Mouse (Mus musculus) liver, embryonic 11.5 days (tissue): Measurements from ENCODE around the gene Chd2. TPM values are rescaled to one million over a fixed set of nuclear protein-coding genes. Genes with fewer than 3 reads are reported as not detected.
A peak's percentile ranks its signal among the peaks of the same experiment; 100 is the strongest.
"Not testable (repeated sequence)": the region's sequence is repeated elsewhere in the genome, so short reads cannot be mapped to it uniquely, and the experiment has no call there.

ENCODE experiments used
- ATAC-seq: fragments of 200-750 bp; cut with Nextera tagmentation; replicated peaks from 2 replicates; pipeline ENCODE4 v1.8.0; 2017; ENCODE audit warnings: moderate number of reproducible peaks, mild to moderate bottlenecking, moderate TSS enrichment, moderate library complexity; ENCODE audit not compliant: low FRiP score
- DNase-seq: peaks from one replicate; pipeline ENCODE4 v3.0.0-alpha.2; 2017; ENCODE audit warnings: low spot score
- H3K27ac ChIP-seq: fragments of 300-500 bp; sonication (generic); 2 replicates; pipeline ENCODE4 v1.5.1; 2014; ENCODE audit warnings: mild to moderate bottlenecking, low read depth, low read length, control low read depth
- H3K27me3 ChIP-seq: fragments of 300-500 bp; sonication (generic); replicated peaks from 2 replicates; pipeline ENCODE4 v1.6.1; 2014; ENCODE audit warnings: low read length, mixed read lengths; ENCODE audit not compliant: control insufficient read depth, insufficient read depth
- H3K36me3 ChIP-seq: fragments of 300-500 bp; sonication (generic); 2 replicates; pipeline ENCODE4 v1.6.1; 2014; ENCODE audit warnings: mild to moderate bottlenecking, low read length, moderate library complexity, mixed read lengths; ENCODE audit not compliant: control insufficient read depth, insufficient read depth
- H3K4me1 ChIP-seq: fragments of 300-500 bp; sonication (generic); replicated peaks from 2 replicates; pipeline ENCODE4 v1.6.1; 2014; ENCODE audit warnings: low read length, mixed read lengths; ENCODE audit not compliant: control insufficient read depth, insufficient read depth
- H3K4me2 ChIP-seq: fragments of 300-500 bp; sonication (generic); 2 replicates; pipeline ENCODE4 v1.6.1; 2014; ENCODE audit warnings: mild to moderate bottlenecking, control low read depth, moderate library complexity
- H3K4me3 ChIP-seq: fragments of 300-500 bp; sonication (generic); 2 replicates; pipeline ENCODE4 v1.5.1; 2014; ENCODE audit warnings: low read depth, low read length, control low read depth
- H3K9ac ChIP-seq: fragments of 300-500 bp; sonication (generic); 2 replicates; pipeline ENCODE4 v1.6.1; 2014; ENCODE audit warnings: low read depth, low read length, control low read depth
- H3K9me3 ChIP-seq: fragments of 300-500 bp; sonication (generic); 2 replicates; pipeline ENCODE4 v1.6.1; 2016; ENCODE audit warnings: low read length, inconsistent platforms, mixed read lengths; ENCODE audit not compliant: control insufficient read depth
- WGBS: fragments of 180-500 bp; shearing (Covaris S2); extraction: QIAGEN DNeasy Blood & Tissue Kit; methylation state at CpG from one replicate; pipeline ENCODE4 v1.1.7; 2014; 5-methylcytosine and 5-hydroxymethylcytosine counted together
- polyA plus RNA-seq: library from polyadenylated mRNA; unstranded; fragments of >200 nt; fragmentation: Nextera tagmentation; extraction: Ambion mirVana; gene quantifications from 2 replicates; pipeline ENCODE4 v1.2.1, GENCODE M21; 2014

Chd2 gene
- polyA plus RNA-seq, 1 experiment from 2014 or later: 34.5 TPM

- no peaks in the 10 kb centered on the region for H3K9me3 ChIP-seq
- no peak overlapping the region for H3K9ac ChIP-seq
- no peaks in the 10 kb centered on the region for H3K27me3 ChIP-seq
- no peak overlapping the region for H3K4me2 ChIP-seq
- no peak for ATAC-seq
- peaks cover 20% of the 10 kb centered on the region for H3K4me1 ChIP-seq
- peaks cover 26% of the 10 kb centered on the region for H3K36me3 ChIP-seq
- 85% methylated on average over 1 of the region's 1 CpGs for WGBS
- H3K27ac ChIP-seq: no peak overlapping the region; the same call in 1 of the 2 replicates
- no peak overlapping the region for H3K4me3 ChIP-seq
- DNase-seq: no peak
These were observed 17.9 kb downstream of the Chd2 start for GRCm38 (mm10) chr7:73523608-73524259.

DNA sequence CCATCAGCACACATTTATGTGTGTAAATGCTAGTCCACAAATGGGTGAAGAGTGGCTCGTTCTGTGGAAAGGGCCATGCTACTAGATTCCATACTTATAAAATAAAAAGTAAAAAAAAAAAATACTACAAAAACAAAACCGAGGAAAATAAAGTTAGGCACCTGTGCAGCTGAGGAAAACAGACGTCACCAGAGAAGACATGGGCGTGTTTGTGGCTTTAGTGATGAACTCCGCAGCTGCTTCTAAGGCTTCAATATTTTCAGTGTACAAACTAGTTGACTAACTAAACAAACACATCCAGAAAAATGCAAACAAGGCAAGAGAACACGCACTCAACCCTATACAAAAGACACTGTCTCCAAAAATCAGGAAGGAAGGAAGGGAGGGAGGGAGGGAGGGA is 18.4 kb downstream of the Chd2 start:
- no peak overlapping the region for H3K4me3 ChIP-seq
- H3K9ac ChIP-seq: no peak overlapping the region
- ATAC-seq (no peak), DNase-seq (no peak)
- H3K27me3 ChIP-seq: no peaks in the 10 kb centered on the region
- H3K36me3 ChIP-seq: peaks cover 25% of the 10 kb centered on the region
- no peak overlapping the region for H3K4me2 ChIP-seq
- no peak overlapping the region for H3K27ac ChIP-seq
- H3K4me1 ChIP-seq: peaks cover 20% of the 10 kb centered on the region
- H3K9me3 ChIP-seq: no peaks in the 10 kb centered on the region
- 85% methylated on average over 6 of the region's 6 CpGs for WGBS

- H3K36me3 ChIP-seq: peaks cover 31% of the 10 kb centered on the region
- ATAC-seq: no peak
These were observed 20.1 kb downstream of the Chd2 start for GRCm38 (mm10) chr7:73521277-73522193.

GRCm38 (mm10) chr7:73520231-73520630 is 21.4 kb downstream of the Chd2 start:
- 86% methylated on average over 10 of the region's 10 CpGs for WGBS
- Histone ChIP-seq H3K4me3 (no peak overlapping the region), H3K27me3 (no peaks in the 10 kb centered on the region), H3K4me2 (no peak overlapping the region), H3K36me3 (peaks cover 35% of the 10 kb centered on the region), H3K27ac (no peak overlapping the region), H3K9ac (no peak overlapping the region), H3K4me1 (peaks cover 29% of the 10 kb centered on the region), H3K9me3 (no peaks in the 10 kb centered on the region)
- ATAC-seq (no peak), DNase-seq (no peak)

More at GRCm38 (mm10) chr7:73521277-73522193, 20.1 kb downstream of the Chd2 start:
- Histone ChIP-seq H3K4me2 (no peak overlapping the region), H3K9ac (no peak overlapping the region), H3K27me3 (no peaks in the 10 kb centered on the region), H3K27ac (no peak overlapping the region), H3K4me3 (no peak overlapping the region), H3K9me3 (no peaks in the 10 kb centered on the region), H3K4me1 (peaks cover 29% of the 10 kb centered on the region)
- DNase-seq: no peak
- 92% methylated on average over 11 of the region's 11 CpGs for WGBS

GRCm38 (mm10) chr7:73519060-73519796 is 22.4 kb downstream of the Chd2 start:
- no peak overlapping the region for H3K9ac ChIP-seq
- no peak overlapping the region for H3K4me3 ChIP-seq
- H3K4me2 ChIP-seq: no peak overlapping the region
- H3K36me3 ChIP-seq: peaks cover 37% of the 10 kb centered on the region
- H3K9me3 ChIP-seq: no peaks in the 10 kb centered on the region
- H3K27me3 ChIP-seq: no peaks in the 10 kb centered on the region
- WGBS: 90% methylated on average over 16 of the region's 16 CpGs
- H3K4me1 ChIP-seq: peaks cover 25% of the 10 kb centered on the region
- no peak overlapping the region for H3K27ac ChIP-seq
- no peak for DNase-seq
- ATAC-seq: no peak

DNA sequence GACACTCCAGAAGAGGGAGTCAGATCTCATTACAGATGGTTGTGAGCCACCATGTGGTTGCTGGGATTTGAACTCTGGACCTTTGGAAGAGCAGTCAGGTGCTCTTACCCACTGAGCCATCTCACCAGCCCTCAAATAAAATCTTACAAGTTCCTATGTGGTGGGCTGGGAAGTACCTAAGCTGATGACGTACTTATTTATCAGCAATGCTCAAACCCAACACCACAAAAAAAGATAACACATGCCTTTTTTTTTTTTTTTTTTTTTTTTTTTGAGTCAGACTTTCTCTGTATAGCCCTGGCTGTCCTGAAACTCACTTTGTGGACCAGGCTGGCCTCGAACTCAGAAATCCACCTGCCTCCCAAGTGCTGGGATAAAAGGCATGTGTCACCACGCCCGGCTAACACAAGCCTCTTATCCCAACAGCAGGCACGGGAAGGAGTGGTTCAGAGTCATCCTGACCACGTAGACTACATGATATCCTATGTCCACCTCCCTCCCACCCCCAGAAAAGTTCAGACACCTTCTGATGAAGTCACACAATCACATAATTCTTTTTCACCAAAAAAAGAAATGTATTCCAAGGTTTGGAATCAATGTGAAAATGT is 23.2 kb downstream of the Chd2 start:
- not testable (repeated sequence) for DNase-seq, H3K4me2 ChIP-seq, H3K9ac ChIP-seq, H3K4me3 ChIP-seq, H3K27ac ChIP-seq, H3K27me3 ChIP-seq, H3K9me3 ChIP-seq
- Histone ChIP-seq H3K36me3 (peaks cover 41% of the 10 kb centered on the region), H3K4me1 (peaks cover 22% of the 10 kb centered on the region)
- 48% methylated on average over 6 of the region's 6 CpGs for WGBS
- peak; percentile 67 for ATAC-seq

GRCm38 (mm10) chr7:73517432-73518054 is 24.1 kb downstream of the Chd2 start:
- 29% methylated on average over 1 of the region's 1 CpGs for WGBS
- Histone ChIP-seq H3K4me2 (peak overlapping the region; percentile 31), H3K4me3 (no peak overlapping the region), H3K9ac (peak overlapping the region; percentile 31; the same call in 1 of the 2 replicates), H3K4me1 (peaks cover 22% of the 10 kb centered on the region), H3K9me3 (no peaks in the 10 kb centered on the region), H3K36me3 (peaks cover 46% of the 10 kb centered on the region), H3K27ac (peak overlapping the region; percentile 93), H3K27me3 (no peaks in the 10 kb centered on the region)
- DNase-seq: no peak
- peak; percentile 90 for ATAC-seq

DNA sequence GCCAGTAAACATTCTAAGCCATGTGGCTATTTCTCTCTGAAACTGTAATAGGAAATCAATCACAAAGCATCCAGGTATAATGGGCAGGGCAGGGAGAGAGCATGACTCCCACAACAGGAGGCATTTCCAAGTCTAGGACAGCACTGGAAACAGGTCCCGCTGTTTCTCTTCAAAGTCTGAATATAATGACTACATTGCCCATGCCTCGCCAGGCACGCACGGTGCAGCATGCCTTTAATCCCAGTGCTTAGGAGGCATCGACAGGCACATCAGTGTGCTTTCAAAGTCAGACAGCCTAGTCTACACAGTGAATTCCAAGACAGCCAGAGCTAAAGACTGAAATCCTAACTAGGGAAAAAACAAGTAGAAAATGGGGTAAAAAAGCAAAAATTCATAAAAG is 24.8 kb downstream of the Chd2 start:
- H3K36me3 ChIP-seq: peaks cover 47% of the 10 kb centered on the region
- H3K4me1 ChIP-seq: peaks cover 22% of the 10 kb centered on the region
- no peak overlapping the region for H3K4me3 ChIP-seq
- no peaks in the 10 kb centered on the region for H3K27me3 ChIP-seq
- peak overlapping the region; percentile 57; the same call in 1 of the 2 replicates for H3K27ac ChIP-seq
- H3K9ac ChIP-seq: no peak overlapping the region
- ATAC-seq: no peak
- no peak overlapping the region for H3K4me2 ChIP-seq
- H3K9me3 ChIP-seq: no peaks in the 10 kb centered on the region
- DNase-seq: no peak
- 83% methylated on average over 5 of the region's 5 CpGs for WGBS
